9 mouse cellular contexts compared by ENCODE assay signal in the genomic region with DNA sequence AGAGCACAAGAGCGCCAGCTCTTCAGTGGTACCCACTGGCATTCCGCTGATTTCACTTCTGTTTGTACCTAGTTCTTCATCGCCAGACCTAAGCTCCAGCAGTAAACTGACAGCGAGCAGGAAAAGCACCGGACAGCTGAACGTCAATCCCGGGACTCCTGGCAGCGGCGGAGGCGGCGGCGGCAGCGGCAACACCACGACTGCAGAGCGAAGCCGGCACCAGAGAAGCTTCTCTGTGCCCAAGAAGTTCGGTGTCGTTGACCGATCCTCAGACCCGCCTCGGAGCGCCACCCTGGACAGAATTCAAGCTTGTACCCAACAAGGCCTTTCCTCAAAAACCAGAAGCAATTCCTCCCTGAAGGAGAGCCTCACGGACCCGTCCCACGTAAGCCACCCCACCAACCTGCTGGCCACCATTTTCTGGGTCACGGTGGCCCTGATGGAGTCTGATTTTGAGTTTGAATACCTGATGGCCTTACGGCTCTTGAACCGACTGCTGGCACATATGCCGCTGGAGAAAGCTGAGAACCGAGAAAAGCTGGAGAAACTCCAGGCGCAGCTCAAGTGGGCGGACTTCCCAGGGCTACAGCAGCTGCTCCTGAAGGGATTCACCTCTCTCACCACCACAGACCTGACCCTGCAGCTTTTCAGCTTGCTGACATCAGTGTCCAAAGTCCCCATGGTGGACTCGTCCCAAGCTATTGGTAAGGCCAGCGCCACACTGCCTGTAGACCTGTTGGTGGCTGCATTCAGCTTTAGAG.
DNase-seq lines count a peak whose midpoint lies in the region; ATAC-seq and TF ChIP-seq lines count a peak whose summit lies in the region.
"Had no signal": no experiment of that assay in that cellular context is flagged by ENCODE, and none has a peak within 500 bp of the region (broad histone marks: within the 10 kb centered on the region; RNA-seq: fewer than 3 reads in every experiment).

No protein-coding gene starts in this region.

- H3K79me2 ChIP-seq in myocyte (ENCODE audit: control insufficient read depth, insufficient read depth) = no peaks in the 10 kb centered on the region

- H3K36me3 ChIP-seq in heart, embryonic 15.5 days = peaks cover 71% of the 10 kb centered on the region
- H3K36me3 ChIP-seq in myocyte (ENCODE audit: control insufficient read depth, insufficient read depth) = no peaks in the 10 kb centered on the region
- H3K36me3 ChIP-seq: G1E had no signal

- peak overlapping the region; percentile 26; the same call in 1 of the 2 replicates for H3K4me3 ChIP-seq in heart, embryonic 15.5 days
- no peak overlapping the region for H3K4me3 ChIP-seq in myocyte

- DNase-seq in heart, postnatal 25 days (ENCODE audit: low spot score) = no peak
- DNase-seq in cerebellum, postnatal 25 days = peak; percentile 82 to 84
- DNase-seq in gastrocnemius, postnatal 36 days = peak; percentile 62 to 65
- DNase-seq in layer of hippocampus, postnatal 14 days (ENCODE audit: low spot score in 2 of 2) = peak; percentile 40 to 45
- no peak for DNase-seq in spleen, postnatal 4 days (ENCODE audit: low spot score in 2 of 2)
- DNase-seq in thymus, postnatal 14 days = no peak

- H3K27me3 ChIP-seq in heart, embryonic 15.5 days = no peaks in the 10 kb centered on the region
- H3K27me3 ChIP-seq in myocyte (ENCODE audit: control insufficient read depth, insufficient read depth, insufficient read length) = peaks cover 9% of the 10 kb centered on the region

- TF ChIP-seq POLR2A in myocyte (IDR thresholded peaks at IDR 0.05; ENCODE audit: insufficient read length, low read depth) = no peak

- intact Hi-C loops in heart, postnatal 25 days (cut with DNase I) = no loop called here
- intact Hi-C loops in gastrocnemius, postnatal 36 days (cut with DNase I) = no loop called here

- peaks cover 6% of the 10 kb centered on the region for H3K4me1 ChIP-seq in heart, embryonic 15.5 days (replicated peaks)

- ATAC-seq in heart, embryonic 15.5 days (replicated peaks; ENCODE audit: insufficient number of reproducible peaks, insufficient read depth, low FRiP score, low read depth) = no peak

- no peaks in the 10 kb centered on the region for H3K9me3 ChIP-seq in heart, embryonic 15.5 days (replicated peaks)

- peak overlapping the region; percentile 52 for H3K4me2 ChIP-seq in heart, embryonic 15.5 days
- peak overlapping the region; percentile 22 for H3K4me2 ChIP-seq in myocyte (ENCODE audit: low read depth)

- H3K27ac ChIP-seq in heart, embryonic 15.5 days = no peak overlapping the region

- H3ac ChIP-seq in myocyte (ENCODE audit: control insufficient read depth, insufficient read length) = no peak overlapping the region

- WGBS in heart, embryonic 15.5 days = 42% methylated on average over 34 of the region's 34 CpGs

- no peak overlapping the region for H3K9ac ChIP-seq in heart, embryonic 15.5 days

TF ChIP-seq in myocyte, 11 proteins besides CTCF, POLR2A, EP300 and RAD21:
- TF ChIP-seq MYOG (IDR thresholded peaks at IDR 0.05; ENCODE audit: control insufficient read depth in 1 of 3, insufficient read depth in 1 of 3, insufficient read length in 2 of 3, low read depth in 2 of 3) (peak in 1 of 3 experiments; percentile 57), E2F4 (IDR thresholded peaks at IDR 0.05; ENCODE audit: insufficient read depth) (no peak), MAX (IDR thresholded peaks at IDR 0.05; ENCODE audit: low read depth) (no peak), REST (IDR thresholded peaks at IDR 0.05; ENCODE audit: insufficient read depth, insufficient read length) (no peak), SRF (IDR thresholded peaks at IDR 0.05; ENCODE audit: control insufficient read depth, insufficient read length, low read depth) (no peak), TCF3 (IDR thresholded peaks at IDR 0.05; ENCODE audit: insufficient read length, low read depth) (no peak), CEBPB (IDR thresholded peaks at IDR 0.05; ENCODE audit: insufficient read depth, poor library complexity, severe bottlenecking) (no peak), MYOD1 (IDR thresholded peaks at IDR 0.05; ENCODE audit: control insufficient read depth in 1 of 3, insufficient read length in 2 of 3, low read depth in 2 of 3) (peak in 2 of 3 experiments; percentile 17 to 27), USF1 (IDR thresholded peaks at IDR 0.05; ENCODE audit: low read depth) (no peak), TCF12 (IDR thresholded peaks at IDR 0.05; ENCODE audit: insufficient read depth, poor library complexity, severe bottlenecking) (no peak), POLR2AphosphoS2 (IDR thresholded peaks at IDR 0.05; ENCODE audit: insufficient read length, low read depth) (no peak)
TF ChIP-seq in myocyte: peak in this region for 2.

Comparison
In these comparisons a context has a peak if more than half of its experiments do, and no peak if none do; other contexts are left out.
1. DNase-seq: peak in cerebellum, postnatal 25 days (2 of 2), gastrocnemius, postnatal 36 days (2 of 2) and layer of hippocampus, postnatal 14 days (2 of 2); none in heart, postnatal 25 days (single experiment), spleen, postnatal 4 days (0 of 2) and thymus, postnatal 14 days (single experiment).